Mouse (Mus musculus) embryonic stem cell, embryonic (primary cell): ENCODE results near the gene Nipal3.

Source experiments
- CTCF ChIA-PET, 4 experiments: fragments of 300-600 bp in 2 of 4; fragments of 350-600 bp in 2 of 4; sonication (Branson Sonifier 250); formaldehyde crosslinking; loops; one replicate each; lab custom pipeline; 2022; ENCODE audit warnings: inconsistent platforms in 2 of 4; lab: Charles Lee
- POLR2A ChIA-PET, 4 experiments: fragments of 300-600 bp in 2 of 4; fragments of 350-600 bp in 2 of 4; sonication (Branson Sonifier 250); formaldehyde crosslinking; loops; one replicate each; lab custom pipeline; 2022; ENCODE audit warnings: antibody characterized with exemption in 4 of 4, inconsistent platforms in 1 of 4; lab: Charles Lee

Gene Nipal3

DNA sequence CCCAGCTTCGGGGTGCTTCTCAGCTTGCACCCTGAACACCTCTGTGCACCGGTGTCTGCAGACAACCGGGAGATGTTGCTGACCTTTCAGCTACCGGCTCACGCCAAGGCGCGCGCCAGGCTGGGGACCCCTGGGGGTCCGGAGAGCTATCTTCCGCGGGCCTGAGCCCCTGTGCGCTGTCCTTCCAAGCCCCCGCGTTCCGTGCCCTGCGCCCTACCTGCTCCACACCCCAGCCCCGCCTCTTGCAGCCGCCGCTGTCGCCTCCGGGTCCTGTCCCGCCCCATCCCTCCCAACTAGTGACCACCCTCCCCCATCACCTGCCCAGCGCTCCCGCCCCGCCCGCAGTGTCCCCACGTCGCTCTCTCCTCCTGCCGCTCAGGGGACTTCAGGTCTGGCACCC, 96.8 kb downstream of the Nipal3 start, which contains the start of gene Ncmap:
Gene Ncmap, minus strand, starts transcription at position 237 of the 400 bp plus-strand sequence.
- POLR2A ChIA-PET = interaction anchor here in 3 of 4 experiments (0.8 to 2.4 kb wide), 16 partner anchors 8 to 655 kb away, joined by 3 to 11 read pairs (median 4); partner anchors contain the start of genes Nipal3 (in 1 of the 3), Rcan3 (in 1 of the 3), Srrm1 (in 1 of the 3) and Stpg1 (in 1 of the 3)

DNA sequence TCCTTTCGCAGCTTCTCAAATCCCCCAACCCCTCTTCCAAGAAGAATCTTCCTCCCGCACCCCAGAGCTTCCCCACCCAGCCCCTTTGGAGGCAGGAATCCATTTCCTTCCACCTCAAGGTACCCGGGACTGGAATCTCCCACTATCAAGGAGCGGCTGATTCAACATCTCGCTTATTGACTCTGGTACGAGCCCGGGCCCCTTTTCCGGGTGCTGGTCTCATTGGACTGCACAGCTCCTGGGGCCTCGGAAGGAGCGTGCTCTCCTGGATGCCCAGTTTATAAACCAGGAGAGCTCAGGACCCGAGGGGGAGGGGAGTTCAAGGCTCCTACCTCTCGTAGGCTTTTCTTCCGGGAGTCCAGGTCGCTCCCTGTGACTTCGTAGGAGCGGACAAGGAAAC, 97.3 kb downstream of the Nipal3 start:
- POLR2A ChIA-PET = interaction anchor here in 3 of 4 experiments (0.5 to 2.4 kb wide), 18 partner anchors 8 to 156 kb away, joined by 3 to 11 read pairs (median 4); partner anchors contain the start of genes Nipal3 (in 2 of the 3), Stpg1 (in 2 of the 3), Rcan3 (in 1 of the 3) and Srrm1 (in 1 of the 3)
- CTCF ChIA-PET = interaction anchor here (0.6 to 3.8 kb wide), 12 partner anchors 12 to 311 kb away, joined by 3 to 23 read pairs (median 4); partner anchors contain the start of gene Rcan3 (in 1 of the 4)

More for the DNA sequence above, 96.8 kb downstream of the Nipal3 start, which contains the start of gene Ncmap:
- CTCF ChIA-PET = interaction anchor here (0.6 to 3.8 kb wide), 14 partner anchors 8 to 722 kb away, joined by 3 to 23 read pairs (median 5); partner anchors contain the start of gene Rcan3 (in 1 of the 4)

DNA sequence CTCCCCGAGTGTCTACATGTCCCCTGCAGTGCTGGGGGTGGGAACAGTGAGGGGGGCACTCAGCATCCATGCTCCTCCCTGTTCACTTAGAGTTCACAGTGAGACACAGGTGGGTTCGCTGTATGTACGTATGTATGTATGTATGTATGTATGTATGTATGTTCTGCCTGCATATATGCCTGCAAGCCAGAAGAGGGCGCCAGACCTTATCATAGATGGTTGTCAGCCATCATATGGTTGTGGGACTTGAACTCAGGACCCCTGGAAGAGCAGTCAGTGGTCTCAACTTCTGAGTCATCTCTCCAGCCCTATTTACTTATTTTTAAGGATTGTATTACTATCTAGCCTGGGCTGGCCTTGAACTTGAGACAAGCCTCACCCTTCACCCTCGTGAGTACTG, 98.5 kb downstream of the Nipal3 start:
- CTCF ChIA-PET = interaction anchor here in 2 of 4 experiments (1.4 to 3.8 kb wide), 5 partner anchors 10 to 15 kb away, joined by 4 to 23 read pairs (median 8); no protein-coding TSS in a partner anchor
- POLR2A ChIA-PET = interaction anchor here in 2 of 4 experiments (1.0 to 1.7 kb wide), 5 partner anchors 25 to 98 kb away, joined by 3 to 6 read pairs (median 3); partner anchors contain the start of genes Nipal3 (in 1 of the 2), Rcan3 (in 1 of the 2) and Stpg1 (in 1 of the 2)
